Mouse (Mus musculus): ENCODE results near the gene Pced1b.

DNA sequence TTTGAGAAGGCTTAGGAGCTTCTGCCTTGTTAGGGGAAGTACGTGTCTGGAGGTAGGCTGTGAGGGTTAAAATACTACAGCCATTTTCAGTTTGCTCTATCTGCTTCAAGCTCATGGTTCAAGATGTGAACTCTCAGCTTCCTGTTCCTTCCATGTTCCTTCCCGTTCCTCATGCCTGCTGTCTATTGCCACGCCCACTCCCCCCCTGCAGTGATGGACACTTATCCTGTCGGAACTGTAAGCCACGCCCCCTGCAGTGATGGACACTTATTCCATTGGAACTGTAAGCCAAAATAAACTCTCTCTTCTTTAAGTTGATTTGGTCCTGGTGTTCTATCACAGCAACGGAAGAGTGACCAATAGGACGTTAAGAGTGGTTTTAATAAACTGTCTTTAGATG lies 166.0 kb downstream of the Pced1b start:
- no peak for TF ChIP-seq POLR2A (IDR thresholded peaks at IDR 0.05; ENCODE audit: low read depth, low read length)
- no peak for TF ChIP-seq CTCF (IDR thresholded peaks at IDR 0.05; ENCODE audit: extremely low read depth, insufficient read length, insufficient replicate concordance, low read depth, low read length)

Measured in small intestine, adult 2 months (tissue).